Mouse (Mus musculus): ENCODE results near the gene Nfkbib. TPM values are rescaled to one million over a fixed set of nuclear protein-coding genes. Genes with fewer than 3 reads are reported as not detected.

The Nfkbib gene
- polyA plus RNA-seq, 1 experiment, result 134 TPM

DNA sequence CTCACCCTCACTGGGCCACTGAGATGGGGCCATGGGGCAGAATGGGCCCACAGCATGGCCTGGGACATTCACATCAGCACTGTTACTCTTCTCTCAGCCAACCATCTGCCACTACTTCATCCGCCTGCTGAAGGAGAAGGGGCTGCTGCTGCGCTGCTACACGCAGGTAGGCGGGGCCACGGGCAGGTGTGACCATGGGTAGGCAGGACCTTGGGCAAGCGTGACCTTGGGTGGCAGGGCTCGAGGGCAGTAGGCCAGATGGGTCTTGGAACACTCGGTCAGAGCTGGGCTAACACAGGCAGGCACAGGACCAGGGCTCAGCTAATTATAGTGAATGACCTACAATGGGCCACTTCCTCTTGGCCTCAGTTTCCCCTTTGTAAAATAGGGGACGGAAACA is 11.5 kb upstream of the Nfkbib start:
- H3K27ac ChIP-seq (ENCODE audit: control insufficient read depth, insufficient read depth, low read depth, low read length), result no peak overlapping the region
- TF ChIP-seq CTCF (IDR thresholded peaks at IDR 0.05; ENCODE audit: control insufficient read depth, insufficient read depth, insufficient replicate concordance, low read depth, low read length) (no peak), POLR2A (IDR thresholded peaks at IDR 0.05; ENCODE audit: control insufficient read depth, low read depth, low read length) (no peak)
- H3K36me3 ChIP-seq (ENCODE audit: control insufficient read depth, insufficient read depth, low read length), result peaks cover 5% of the 10 kb centered on the region
- H3K27me3 ChIP-seq (ENCODE audit: control insufficient read depth, insufficient read depth, low read length), result no peaks in the 10 kb centered on the region
- no peaks in the 10 kb centered on the region; the same call in 1 of the 2 replicates for H3K4me1 ChIP-seq (ENCODE audit: control insufficient read depth, insufficient read depth, low read length)
- no peak overlapping the region for H3K4me3 ChIP-seq (ENCODE audit: control insufficient read depth, low read depth, low read length)

DNA sequence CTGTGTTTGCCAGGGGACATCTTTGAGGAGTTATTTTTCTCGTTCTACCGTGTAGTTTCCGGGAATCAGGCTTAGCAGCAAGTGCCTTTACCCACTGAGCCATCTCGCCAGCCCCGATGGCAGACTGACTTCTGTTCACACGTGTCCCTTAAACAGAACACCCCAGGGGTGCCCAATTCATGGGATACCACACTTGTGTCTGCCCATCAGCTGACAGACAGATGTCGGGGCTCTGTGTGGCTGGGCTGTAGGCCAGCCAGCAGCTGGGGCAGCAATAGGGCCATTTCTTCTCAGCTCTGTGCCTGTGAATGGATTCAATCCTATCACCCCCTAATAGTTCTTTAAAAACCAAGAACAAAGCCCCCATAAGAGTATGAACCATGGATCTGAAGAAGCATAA is 7.8 kb upstream of the Nfkbib start:
- Histone ChIP-seq H3K27ac (ENCODE audit: control insufficient read depth, insufficient read depth, low read depth, low read length) (no peak overlapping the region), H3K4me3 (ENCODE audit: control insufficient read depth, low read depth, low read length) (no peak overlapping the region), H3K4me1 (ENCODE audit: control insufficient read depth, insufficient read depth, low read length) (no peaks in the 10 kb centered on the region; the same call in 1 of the 2 replicates), H3K36me3 (ENCODE audit: control insufficient read depth, insufficient read depth, low read length) (peaks cover 5% of the 10 kb centered on the region), H3K27me3 (ENCODE audit: control insufficient read depth, insufficient read depth, low read length) (no peaks in the 10 kb centered on the region)
- TF ChIP-seq POLR2A (IDR thresholded peaks at IDR 0.05; ENCODE audit: control insufficient read depth, low read depth, low read length) (no peak), CTCF (IDR thresholded peaks at IDR 0.05; ENCODE audit: control insufficient read depth, insufficient read depth, insufficient replicate concordance, low read depth, low read length) (no peak)

DNA sequence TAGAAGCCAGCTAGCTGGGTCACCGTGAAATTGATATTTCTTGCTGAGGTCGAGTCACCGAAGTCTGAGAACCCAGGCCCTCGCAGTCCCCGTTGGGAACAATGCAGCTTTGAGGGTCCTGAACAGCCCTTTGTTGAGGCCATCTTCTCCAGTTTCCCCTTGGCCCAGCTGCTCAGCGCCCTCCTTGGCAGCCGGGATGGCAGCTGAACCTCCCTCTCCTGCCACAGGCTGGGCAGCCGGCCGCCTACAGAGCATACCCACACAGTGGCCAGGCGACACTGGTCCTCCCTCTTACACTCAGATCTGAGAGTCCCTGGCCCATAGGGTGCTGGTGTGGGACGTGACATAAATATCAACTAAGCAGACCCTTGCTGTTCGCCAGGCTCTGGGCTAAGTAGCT is 6.9 kb upstream of the Nfkbib start:
- Histone ChIP-seq H3K27me3 (ENCODE audit: control insufficient read depth, insufficient read depth, low read length) (no peaks in the 10 kb centered on the region), H3K36me3 (ENCODE audit: control insufficient read depth, insufficient read depth, low read length) (peaks cover 3% of the 10 kb centered on the region), H3K4me1 (ENCODE audit: control insufficient read depth, insufficient read depth, low read length) (no peaks in the 10 kb centered on the region; the same call in 1 of the 2 replicates), H3K4me3 (ENCODE audit: control insufficient read depth, low read depth, low read length) (no peak overlapping the region), H3K27ac (ENCODE audit: control insufficient read depth, insufficient read depth, low read depth, low read length) (no peak overlapping the region)
- TF ChIP-seq POLR2A (IDR thresholded peaks at IDR 0.05; ENCODE audit: control insufficient read depth, low read depth, low read length), result no peak
- TF ChIP-seq CTCF (IDR thresholded peaks at IDR 0.05; ENCODE audit: control insufficient read depth, insufficient read depth, insufficient replicate concordance, low read depth, low read length), result no peak

DNA sequence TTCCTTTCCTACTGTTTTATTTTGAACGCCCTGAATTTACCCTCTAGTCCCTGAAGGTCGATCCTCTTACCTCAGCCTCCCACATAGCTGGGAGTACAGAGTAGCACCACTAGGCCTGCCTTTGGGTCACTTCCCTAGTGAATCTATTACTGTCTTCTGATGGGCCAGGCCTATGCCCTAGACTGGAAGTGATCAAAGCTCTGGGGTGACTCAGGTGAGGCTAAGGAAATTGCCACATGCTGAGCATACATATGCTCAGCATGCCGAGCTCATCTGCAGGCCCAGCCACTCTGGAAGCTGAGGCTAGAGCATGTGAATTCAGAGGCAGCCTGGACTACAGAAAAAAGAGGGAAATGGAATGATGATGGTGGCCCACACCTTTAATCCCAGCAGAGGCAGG is 5.9 kb upstream of the Nfkbib start:
- Histone ChIP-seq H3K4me3 (ENCODE audit: control insufficient read depth, low read depth, low read length) (no peak overlapping the region), H3K27ac (ENCODE audit: control insufficient read depth, insufficient read depth, low read depth, low read length) (no peak overlapping the region), H3K36me3 (ENCODE audit: control insufficient read depth, insufficient read depth, low read length) (peaks cover 3% of the 10 kb centered on the region; the same call in 1 of the 2 replicates), H3K27me3 (ENCODE audit: control insufficient read depth, insufficient read depth, low read length) (no peaks in the 10 kb centered on the region), H3K4me1 (ENCODE audit: control insufficient read depth, insufficient read depth, low read length) (no peaks in the 10 kb centered on the region; the same call in 1 of the 2 replicates)
- TF ChIP-seq CTCF (IDR thresholded peaks at IDR 0.05; ENCODE audit: control insufficient read depth, insufficient read depth, insufficient replicate concordance, low read depth, low read length) (no peak), POLR2A (IDR thresholded peaks at IDR 0.05; ENCODE audit: control insufficient read depth, low read depth, low read length) (no peak)

DNA sequence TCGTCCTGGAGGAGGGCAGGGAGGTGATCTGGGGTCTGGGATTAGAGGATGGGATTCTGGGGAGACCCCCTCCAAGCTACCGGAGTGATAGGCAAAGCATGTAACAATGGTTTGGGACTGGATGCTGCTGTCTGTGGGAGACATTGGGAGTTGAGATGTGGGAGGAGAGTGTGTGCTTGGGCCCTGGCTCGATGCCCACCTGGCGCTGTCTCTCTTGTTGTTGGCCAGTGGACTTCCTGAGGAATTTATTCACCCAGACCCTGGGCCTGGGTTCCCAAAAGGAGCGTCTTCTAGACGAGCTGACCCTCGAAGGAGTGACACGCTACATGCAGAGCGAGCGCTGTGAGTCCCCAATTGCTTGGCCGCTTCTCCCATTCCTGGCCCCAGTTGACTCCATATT is 4.6 kb upstream of the Nfkbib start:
- peaks cover under 1% of the 10 kb centered on the region; the same call in 1 of the 2 replicates for H3K36me3 ChIP-seq (ENCODE audit: control insufficient read depth, insufficient read depth, low read length)
- TF ChIP-seq POLR2A (IDR thresholded peaks at IDR 0.05; ENCODE audit: control insufficient read depth, low read depth, low read length), result no peak
- TF ChIP-seq CTCF (IDR thresholded peaks at IDR 0.05; ENCODE audit: control insufficient read depth, insufficient read depth, insufficient replicate concordance, low read depth, low read length), result no peak
- no peaks in the 10 kb centered on the region for H3K27me3 ChIP-seq (ENCODE audit: control insufficient read depth, insufficient read depth, low read length)
- no peak overlapping the region for H3K27ac ChIP-seq (ENCODE audit: control insufficient read depth, insufficient read depth, low read depth, low read length)
- no peak overlapping the region for H3K4me3 ChIP-seq (ENCODE audit: control insufficient read depth, low read depth, low read length)
- H3K4me1 ChIP-seq (ENCODE audit: control insufficient read depth, insufficient read depth, low read length), result peaks cover 4% of the 10 kb centered on the region

DNA sequence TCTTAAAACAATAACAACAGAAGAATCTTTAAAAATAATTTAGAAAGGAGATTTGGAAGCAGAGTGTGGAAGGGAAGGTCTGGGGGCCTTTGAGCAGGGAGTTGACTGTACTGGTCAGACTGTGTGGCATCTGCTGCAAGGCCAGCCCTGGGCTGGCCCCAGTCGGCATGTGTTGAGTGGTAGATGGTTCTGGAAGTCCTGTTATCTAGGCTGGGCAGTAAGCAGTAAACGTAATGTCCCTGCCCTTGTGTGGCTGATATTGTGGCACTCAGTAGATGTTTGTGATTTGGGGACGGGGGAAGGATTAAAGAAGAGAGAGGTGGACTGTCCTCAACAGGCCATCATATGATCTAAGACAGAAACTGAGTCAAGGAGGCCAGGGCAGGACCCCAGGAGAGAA is 3.0 kb upstream of the Nfkbib start:
- no peak for TF ChIP-seq CTCF (IDR thresholded peaks at IDR 0.05; ENCODE audit: control insufficient read depth, insufficient read depth, insufficient replicate concordance, low read depth, low read length)
- no peak for TF ChIP-seq POLR2A (IDR thresholded peaks at IDR 0.05; ENCODE audit: control insufficient read depth, low read depth, low read length)
- Histone ChIP-seq H3K4me3 (ENCODE audit: control insufficient read depth, low read depth, low read length) (no peak overlapping the region), H3K27ac (ENCODE audit: control insufficient read depth, insufficient read depth, low read depth, low read length) (no peak overlapping the region), H3K4me1 (ENCODE audit: control insufficient read depth, insufficient read depth, low read length) (peaks cover 4% of the 10 kb centered on the region), H3K36me3 (ENCODE audit: control insufficient read depth, insufficient read depth, low read length) (no peaks in the 10 kb centered on the region; the same call in 1 of the 2 replicates), H3K27me3 (ENCODE audit: control insufficient read depth, insufficient read depth, low read length) (no peaks in the 10 kb centered on the region)

DNA sequence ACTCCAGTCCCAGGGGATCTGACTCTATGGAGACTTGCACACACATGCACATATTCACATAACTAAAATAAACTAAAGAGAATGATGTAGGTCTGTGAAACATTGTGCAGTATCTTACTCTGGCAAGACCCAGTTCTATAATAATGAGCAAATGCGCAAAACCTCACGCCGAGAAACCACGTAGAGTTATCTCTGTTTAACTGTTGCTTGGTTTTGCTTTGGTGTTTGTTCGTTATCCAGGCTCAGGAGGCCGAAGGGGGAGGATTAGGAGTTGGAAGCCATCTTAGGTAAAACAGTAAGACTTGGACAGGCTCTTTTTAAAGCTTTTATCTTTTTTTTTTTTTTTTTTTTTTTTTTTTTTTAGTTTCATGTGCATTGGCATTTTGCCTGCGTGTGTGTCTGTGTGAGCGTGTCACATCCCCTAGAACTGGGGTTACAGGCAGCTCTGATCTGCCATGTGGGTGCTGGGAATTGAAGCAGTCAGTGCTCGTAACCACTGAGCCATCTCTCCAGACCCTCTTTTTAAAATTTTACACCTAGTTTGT is 2.2 kb upstream of the Nfkbib start:
- Histone ChIP-seq H3K4me3 (ENCODE audit: control insufficient read depth, low read depth, low read length) (no peak overlapping the region), H3K27ac (ENCODE audit: control insufficient read depth, insufficient read depth, low read depth, low read length) (no peak overlapping the region), H3K36me3 (ENCODE audit: control insufficient read depth, insufficient read depth, low read length) (no peaks in the 10 kb centered on the region; the same call in 1 of the 2 replicates), H3K4me1 (ENCODE audit: control insufficient read depth, insufficient read depth, low read length) (peaks cover 4% of the 10 kb centered on the region), H3K27me3 (ENCODE audit: control insufficient read depth, insufficient read depth, low read length) (no peaks in the 10 kb centered on the region)
- TF ChIP-seq POLR2A (IDR thresholded peaks at IDR 0.05; ENCODE audit: control insufficient read depth, low read depth, low read length), result no peak
- TF ChIP-seq CTCF (IDR thresholded peaks at IDR 0.05; ENCODE audit: control insufficient read depth, insufficient read depth, insufficient replicate concordance, low read depth, low read length), result no peak
